Mouse (Mus musculus) midbrain, postnatal 0 days (tissue): Measurements from ENCODE around the gene Hes1. TPM values are rescaled to one million over a fixed set of nuclear protein-coding genes. Genes with fewer than 3 reads are reported as not detected.

Experiments used
- ATAC-seq: fragments of 200-750 bp; cut with Nextera tagmentation; 2 replicates; pipeline ENCODE4 v1.8.0; 2017; ENCODE audit warnings: moderate number of reproducible peaks, mild to moderate bottlenecking, moderate TSS enrichment, moderate library complexity; ENCODE audit not compliant: low FRiP score
- DNase-seq: peaks from one replicate; pipeline ENCODE4 v3.0.0-alpha.2; 2015; ENCODE audit warnings: low spot score
- H3K27ac ChIP-seq: fragments of 300-500 bp; sonication (generic); 2 replicates; pipeline ENCODE4 v1.5.1; 2014; ENCODE audit warnings: low read depth, mild to moderate bottlenecking, low read length, mixed read lengths
- H3K27me3 ChIP-seq: fragments of 300-500 bp; sonication (generic); 2 replicates; pipeline ENCODE4 v1.6.1; 2014; ENCODE audit warnings: low read length, control low read depth, mixed read lengths; ENCODE audit not compliant: insufficient read depth
- H3K36me3 ChIP-seq: fragments of 300-500 bp; sonication (generic); 2 replicates; pipeline ENCODE4 v1.6.1; 2014; ENCODE audit warnings: low read length, control low read depth, mixed read lengths; ENCODE audit not compliant: insufficient read depth
- H3K4me1 ChIP-seq: fragments of 300-500 bp; sonication (generic); 2 replicates; pipeline ENCODE4 v1.6.1; 2014; ENCODE audit warnings: mild to moderate bottlenecking, control low read depth, antibody characterized with exemption, low read length, mixed read lengths; ENCODE audit not compliant: insufficient read depth
- H3K4me2 ChIP-seq: fragments of 300-500 bp; sonication (generic); 2 replicates; pipeline ENCODE4 v1.6.1; 2014; ENCODE audit warnings: low read depth, mild to moderate bottlenecking, low read length, mixed read lengths; ENCODE audit not compliant: poor library complexity, severe bottlenecking
- H3K4me3 ChIP-seq: fragments of 300-500 bp; sonication (generic); 2 replicates; pipeline ENCODE4 v1.5.1; 2014; ENCODE audit warnings: low read depth, mild to moderate bottlenecking, low read length, moderate library complexity
- H3K9ac ChIP-seq: fragments of 300-500 bp; sonication (generic); replicated peaks from 2 replicates; pipeline ENCODE4 v1.6.1; 2014; ENCODE audit warnings: mild to moderate bottlenecking, low read length, moderate library complexity, mixed read lengths; ENCODE audit not compliant: poor library complexity, severe bottlenecking
- H3K9me3 ChIP-seq: fragments of 300-500 bp; sonication (generic); 2 replicates; pipeline ENCODE4 v1.6.1; 2016; ENCODE audit warnings: low read length, control low read depth
- CTCF ChIP-seq: IDR thresholded peaks from 2 replicates; pipeline ENCODE4 v1.5.1; 2016; ENCODE audit warnings: antibody characterized with exemption, mild to moderate bottlenecking
- whole genome bisulfite sequencing: fragments of 180-500 bp; shearing (Covaris S2); extraction: QIAGEN DNeasy Blood & Tissue Kit; methylation state at CpG from one replicate; pipeline ENCODE4 v1.1.7; 2014; 5-methylcytosine and 5-hydroxymethylcytosine counted together
- polyA plus RNA-seq: library from polyadenylated mRNA; unstranded; fragments of >200 nt; fragmentation: Nextera tagmentation; extraction: Ambion mirVana; gene quantifications from 2 replicates; pipeline ENCODE4 v1.2.1, GENCODE M21; 2015
- total RNA-seq: library from RNA; depleted of rRNA; stranded (reverse); fragments of >200 nt; gene quantifications from 2 replicates; pipeline ENCODE4 v1.2.3, GENCODE M21; 2014

The Hes1 gene
- total and polyA plus RNA-seq, 2 experiments from 2014 or later, result 10.2 to 13.0 TPM

DNA sequence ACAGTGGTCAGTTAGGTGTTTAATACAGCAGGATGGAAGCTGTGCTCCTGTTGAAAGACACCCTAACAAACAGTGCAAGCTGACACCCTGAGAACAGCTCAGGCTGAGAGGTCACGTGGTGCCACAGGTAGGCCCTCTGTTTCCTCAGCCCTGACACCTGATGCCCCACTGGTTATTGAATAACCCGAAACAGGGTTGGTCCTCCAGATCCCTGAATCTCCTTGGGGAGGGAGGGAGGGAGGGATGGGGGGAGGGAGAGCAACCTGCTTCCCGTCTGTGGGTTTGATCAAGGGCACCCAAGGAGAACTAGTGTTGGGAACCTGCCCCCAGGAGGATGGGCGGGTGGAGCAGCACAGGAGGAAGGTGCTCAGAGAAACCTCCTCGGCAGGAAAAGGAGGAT, 18.6 kb upstream of the Hes1 start:
- no peaks in the 10 kb centered on the region for H3K36me3 ChIP-seq
- H3K27me3 ChIP-seq, result 0 out of 2 replicates have a peak, but pooled peaks cover 3% of the 10 kb centered on the region
- no peak overlapping the region for H3K4me2 ChIP-seq
- H3K4me1 ChIP-seq, result no peaks in the 10 kb centered on the region
- ATAC-seq (no peak), DNase-seq (no peak)
- H3K4me3 ChIP-seq, result no peak overlapping the region
- H3K9me3 ChIP-seq, result no peaks in the 10 kb centered on the region
- H3K9ac ChIP-seq, result no peak overlapping the region
- H3K27ac ChIP-seq, result no peak overlapping the region
- TF ChIP-seq CTCF, result no peak
- 54% methylated on average over 5 of the region's 5 CpGs for WGBS

DNA sequence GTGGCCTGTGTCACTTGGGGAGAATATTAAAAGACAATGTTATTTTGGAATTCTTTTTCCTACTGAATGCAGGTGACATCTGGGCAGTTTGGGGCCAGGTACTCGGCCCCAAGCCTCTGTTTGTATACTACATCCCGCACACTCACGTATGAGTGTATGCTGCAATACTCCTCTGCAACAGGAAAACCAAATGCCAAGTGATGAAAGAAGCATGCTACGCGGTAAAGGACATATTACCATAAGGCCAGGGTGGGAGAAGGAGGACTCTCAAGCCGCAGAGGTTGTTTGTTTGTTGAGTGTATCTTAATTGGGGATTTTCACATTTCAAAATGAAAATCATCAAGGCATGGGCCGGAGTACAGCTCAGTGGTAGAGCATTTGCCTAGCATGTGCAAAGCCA, 17.2 kb upstream of the Hes1 start:
- no peak overlapping the region for H3K9ac ChIP-seq
- no peaks in the 10 kb centered on the region for H3K9me3 ChIP-seq
- H3K36me3 ChIP-seq, result no peaks in the 10 kb centered on the region
- H3K4me3 ChIP-seq, result no peak overlapping the region
- ATAC-seq (no peak), DNase-seq (no peak)
- H3K27ac ChIP-seq, result no peak overlapping the region
- WGBS, result 86% methylated on average over 7 of the region's 7 CpGs
- H3K4me1 ChIP-seq, result no peaks in the 10 kb centered on the region
- H3K4me2 ChIP-seq, result no peak overlapping the region
- TF ChIP-seq CTCF, result no peak
- H3K27me3 ChIP-seq, result peaks cover 3% of the 10 kb centered on the region; the same call in 1 of the 2 replicates

DNA sequence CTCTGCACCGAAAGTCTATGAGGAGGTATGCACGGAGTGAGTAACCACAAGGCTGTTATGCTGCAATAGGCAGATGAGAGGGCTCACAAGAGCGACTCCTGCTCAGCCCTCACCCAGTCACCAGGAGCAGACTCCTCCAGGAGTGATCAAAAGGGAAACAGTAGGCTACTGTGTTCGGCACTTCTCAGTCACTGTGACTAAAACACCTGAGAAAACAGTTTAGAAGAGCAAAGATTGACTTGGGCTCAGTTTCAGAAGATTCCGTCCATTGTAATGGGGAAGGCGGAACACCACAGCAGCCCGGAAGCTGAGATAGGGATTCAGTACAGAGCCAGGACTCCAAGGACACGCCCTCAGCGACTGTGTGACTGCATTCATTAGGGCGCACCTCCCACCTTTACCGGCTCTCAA, 16.8 kb upstream of the Hes1 start:
- TF ChIP-seq CTCF, result no peak
- Histone ChIP-seq H3K27ac (no peak overlapping the region), H3K4me1 (no peaks in the 10 kb centered on the region), H3K36me3 (no peaks in the 10 kb centered on the region), H3K27me3 (peaks cover 3% of the 10 kb centered on the region; the same call in 1 of the 2 replicates), H3K4me2 (no peak overlapping the region), H3K4me3 (no peak overlapping the region), H3K9ac (no peak overlapping the region), H3K9me3 (no peaks in the 10 kb centered on the region)
- no peak for ATAC-seq
- 59% methylated on average over 11 of the region's 11 CpGs for WGBS
- no peak for DNase-seq

DNA sequence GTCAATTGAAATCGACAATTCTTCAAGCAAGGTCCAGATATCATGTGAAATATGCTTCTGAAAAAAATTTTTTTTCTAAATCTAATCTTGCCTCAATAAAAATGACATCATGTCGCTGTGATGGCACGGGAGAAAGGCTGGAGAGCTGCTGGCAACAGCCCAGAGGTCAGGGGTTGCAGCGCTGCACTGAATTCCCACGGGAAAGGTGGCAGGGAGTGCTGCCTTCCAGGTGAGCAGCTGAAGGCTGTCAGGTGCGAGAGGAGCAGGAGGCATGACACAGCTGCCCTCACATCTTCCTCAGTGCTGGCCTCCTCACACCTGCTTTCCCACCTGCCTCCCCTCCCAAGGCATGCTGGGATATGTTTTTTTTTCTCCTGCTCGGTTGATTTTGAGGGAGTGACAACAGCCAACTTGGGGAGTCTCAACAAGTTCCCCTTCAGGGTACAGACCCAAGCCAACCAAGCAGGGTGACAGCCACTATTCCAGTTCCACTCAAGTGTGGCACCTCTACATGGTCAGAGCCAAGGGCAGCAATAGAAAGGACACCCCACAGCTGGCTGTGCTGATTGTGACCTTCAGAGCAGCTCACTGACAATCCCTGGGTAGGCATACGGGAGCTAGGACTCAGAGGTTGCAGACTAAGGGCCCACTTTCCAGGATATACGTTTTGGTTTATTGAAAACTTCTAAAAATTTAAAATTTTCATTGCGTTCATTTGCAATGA, 13.3 kb upstream of the Hes1 start:
- Histone ChIP-seq H3K4me1 (no peaks in the 10 kb centered on the region), H3K36me3 (no peaks in the 10 kb centered on the region), H3K4me2 (no peak overlapping the region), H3K9ac (no peak overlapping the region), H3K27me3 (peaks cover 7% of the 10 kb centered on the region), H3K27ac (no peak overlapping the region), H3K9me3 (no peaks in the 10 kb centered on the region), H3K4me3 (no peak overlapping the region)
- 71% methylated on average over 10 of the region's 10 CpGs for WGBS
- ATAC-seq (no peak), DNase-seq (no peak)
- no peak for TF ChIP-seq CTCF

DNA sequence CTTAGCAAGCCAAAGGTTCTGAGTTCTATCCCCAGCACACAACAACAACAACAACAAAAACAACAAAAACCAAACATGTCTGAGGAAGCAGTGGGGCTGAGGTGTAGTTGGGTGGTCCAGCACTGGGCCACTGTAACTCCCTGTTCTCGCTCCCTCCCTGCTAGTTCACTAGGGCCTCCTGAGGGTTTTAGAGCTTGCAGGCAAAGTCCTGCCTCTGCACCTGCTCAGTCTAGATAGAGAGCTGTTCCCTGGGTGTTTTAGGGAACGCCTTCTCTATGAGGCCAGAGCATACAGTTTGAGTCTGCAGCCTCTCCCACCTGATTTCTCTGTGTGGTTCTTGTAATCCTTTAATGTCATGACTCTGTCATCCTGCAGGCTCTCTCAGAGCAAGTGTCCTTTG, 11.9 kb upstream of the Hes1 start:
- Histone ChIP-seq H3K4me1 (no peaks in the 10 kb centered on the region), H3K4me2 (no peak overlapping the region), H3K9me3 (no peaks in the 10 kb centered on the region), H3K27me3 (peaks cover 7% of the 10 kb centered on the region), H3K36me3 (no peaks in the 10 kb centered on the region), H3K9ac (no peak overlapping the region), H3K27ac (no peak overlapping the region), H3K4me3 (no peak overlapping the region)
- TF ChIP-seq CTCF, result no peak
- 72% methylated on average over 2 of the region's 2 CpGs for WGBS
- DNase-seq, result no peak
- no peak for ATAC-seq

DNA sequence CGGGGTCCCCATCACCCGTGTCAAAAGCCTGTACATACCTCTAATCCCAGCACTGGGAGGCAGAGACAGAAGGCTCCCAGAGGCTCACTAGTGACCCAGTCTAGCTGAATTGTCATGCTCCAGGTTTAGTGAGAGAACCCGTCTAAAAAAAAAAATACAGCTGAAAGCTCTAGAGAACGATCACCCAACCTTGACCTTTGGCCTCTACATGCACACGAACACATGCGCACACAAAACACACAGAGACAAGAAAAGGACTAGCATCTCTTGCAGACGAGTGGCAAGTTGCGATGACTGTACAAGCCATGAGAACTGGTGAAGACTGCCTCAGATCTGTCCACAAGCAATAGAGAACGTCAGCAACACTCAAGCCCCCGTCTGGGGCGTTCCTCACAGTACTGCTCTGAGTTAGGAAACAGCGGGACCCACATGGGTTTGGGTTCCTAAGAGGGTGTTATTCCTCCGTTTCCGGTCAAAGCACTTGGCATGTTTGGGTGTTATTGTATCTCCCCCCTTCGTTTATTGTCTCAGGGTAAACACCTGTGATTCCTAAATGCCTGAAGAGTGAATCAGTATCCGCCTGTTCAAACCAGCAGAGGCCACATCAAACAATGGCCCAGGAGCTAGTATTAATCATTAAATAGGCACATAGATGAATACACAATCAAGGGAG, 11.2 kb upstream of the Hes1 start:
- no peak for TF ChIP-seq CTCF
- Histone ChIP-seq H3K36me3 (no peaks in the 10 kb centered on the region), H3K4me1 (no peaks in the 10 kb centered on the region), H3K9me3 (no peaks in the 10 kb centered on the region), H3K4me2 (no peak overlapping the region), H3K4me3 (no peak overlapping the region), H3K27me3 (peaks cover 7% of the 10 kb centered on the region), H3K27ac (no peak overlapping the region), H3K9ac (no peak overlapping the region)
- 73% methylated on average over 16 of the region's 16 CpGs for WGBS
- no peak for DNase-seq
- no peak for ATAC-seq
